Comparison of ENCODE assay signal across 26 mouse cellular contexts in the genomic region with DNA sequence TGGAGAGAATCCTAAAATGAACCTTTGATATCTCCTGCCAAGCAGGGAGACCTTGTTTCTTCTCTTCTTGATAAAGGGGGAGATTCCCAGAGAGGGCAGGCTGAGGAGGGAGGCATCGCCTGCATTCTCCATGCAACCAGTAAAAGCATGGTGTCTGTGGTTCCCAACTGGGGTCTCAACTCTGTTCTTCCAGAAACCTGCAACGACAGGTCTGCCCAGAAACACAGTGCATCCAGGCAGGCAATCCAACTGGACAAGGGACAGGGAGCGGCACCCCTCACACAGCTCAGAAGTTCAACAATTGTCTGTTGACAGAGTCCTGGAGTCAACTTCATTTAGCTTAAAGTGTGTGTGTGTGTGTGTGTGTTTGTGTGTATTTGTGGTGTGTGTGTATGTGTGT.
DNase-seq lines count a peak whose midpoint lies in the region; ATAC-seq and TF ChIP-seq lines count a peak whose summit lies in the region.
"Had no signal": no experiment of that assay in that cellular context is flagged by ENCODE, and none has a peak within 500 bp of the region (broad histone marks: within the 10 kb centered on the region; RNA-seq: fewer than 3 reads in every experiment).

No protein-coding gene starts in this region.

- peak overlapping the region; percentile 1; the same call in 1 of the 2 replicates for H3K4me2 ChIP-seq in heart, embryonic 14.5 days (ENCODE audit: low read length)
- peak overlapping the region; percentile 49 for H3K4me2 ChIP-seq in myocyte (ENCODE audit: low read depth)
- H3K4me2 ChIP-seq: embryonic facial prominence, embryonic 13.5 days; forebrain, embryonic 12.5 days; kidney, embryonic 15.5 days; limb, embryonic 15.5 days; midbrain, embryonic 11.5 days; neural tube, embryonic 12.5 days had no signal

- H3K4me1 ChIP-seq in heart, embryonic 14.5 days (ENCODE audit: control insufficient read depth in 2 of 2, insufficient read depth in 2 of 2, low read length in 2 of 2), result peaks cover 3 to 13% of the 10 kb centered on the region in 2 experiments; a peak in 3 of 4 replicates
- H3K4me1 ChIP-seq: forebrain, embryonic 12.5 days; kidney, embryonic 15.5 days; limb, embryonic 15.5 days; neural tube, embryonic 12.5 days had no signal

- intact Hi-C loops in gastrocnemius, adult 2 months (cut with DNase I), result no loop called here
- intact Hi-C loops in heart, postnatal 36 days (cut with DNase I), result no loop called here
- intact Hi-C loops in left cerebral cortex, adult 2 months (cut with DNase I), result no loop called here

- 60% methylated on average over 3 of the region's 3 CpGs for WGBS in heart, embryonic 14.5 days

- peak overlapping the region; percentile 12; the same call in 1 of the 2 replicates for H3K9ac ChIP-seq in heart, embryonic 14.5 days (ENCODE audit: low read length)
- H3K9ac ChIP-seq: embryonic facial prominence, embryonic 13.5 days; forebrain, embryonic 12.5 days; forebrain, postnatal 0 days; kidney, embryonic 15.5 days; limb, embryonic 15.5 days; neural tube, embryonic 12.5 days had no signal

- H3K9me3 ChIP-seq in heart, embryonic 14.5 days (ENCODE audit: control insufficient read depth, low read length), result 0 out of 2 replicates have a peak, but pooled peaks cover 4% of the 10 kb centered on the region
- H3K9me3 ChIP-seq: embryonic facial prominence, embryonic 13.5 days; kidney, embryonic 15.5 days; limb, embryonic 10.5 days; limb, embryonic 15.5 days; neural tube, embryonic 12.5 days had no signal

- no peaks in the 10 kb centered on the region for H3K36me3 ChIP-seq in heart, embryonic 14.5 days (ENCODE audit: control insufficient read depth, insufficient read depth, low read length)
- no peaks in the 10 kb centered on the region for H3K36me3 ChIP-seq in myocyte (ENCODE audit: control insufficient read depth, insufficient read depth)
- H3K36me3 ChIP-seq: embryonic facial prominence, embryonic 13.5 days; forebrain, embryonic 12.5 days; kidney, embryonic 15.5 days; limb, embryonic 10.5 days; limb, embryonic 15.5 days; neural tube, embryonic 12.5 days had no signal

- no peak for DNase-seq in gastrocnemius, adult 2 months
- DNase-seq in gastrocnemius, postnatal 10 days, result no peak
- DNase-seq in heart, postnatal 36 days, result no peak
- no peak for DNase-seq in left cerebral cortex, adult 2 months (ENCODE audit: extremely low spot score in 1 of 2, low spot score in 2 of 2)
- no peak for DNase-seq in left cerebral cortex, adult 18-20 months (ENCODE audit: low spot score in 2 of 2)
- DNase-seq in c-Kit-positive CD71-positive TER-119-positive erythroid progenitor cells, embryonic 14.5 days (ENCODE audit: low spot score), result no peak
- DNase-seq: B cell, adult 2 months; forebrain, postnatal 0 days; gastrocnemius, postnatal 14 days; kidney, adult 18-20 months; lung, postnatal 36 days; spleen, adult 18-20 months; thymus, postnatal 14 days had no signal

- no peak for ATAC-seq in heart, embryonic 14.5 days (ENCODE audit: insufficient number of reproducible peaks, insufficient read depth, low FRiP score, low read depth)
- ATAC-seq: activated CD4-positive, CD25-positive, alpha-beta regulatory T cell, adult 4 months; forebrain, postnatal 0 days; hindbrain, embryonic 16.5 days; midbrain, embryonic 16.5 days had no signal

- no peaks in the 10 kb centered on the region for H3K79me2 ChIP-seq in myocyte (ENCODE audit: control insufficient read depth, insufficient read depth)

- H3K27me3 ChIP-seq in heart, embryonic 14.5 days (ENCODE audit: control insufficient read depth, insufficient read depth, low read length), result no peaks in the 10 kb centered on the region
- no peaks in the 10 kb centered on the region for H3K27me3 ChIP-seq in myocyte (ENCODE audit: control insufficient read depth, insufficient read depth, insufficient read length)
- H3K27me3 ChIP-seq: CH12.LX; embryonic facial prominence, embryonic 13.5 days; forebrain, embryonic 12.5 days; limb, embryonic 15.5 days; neural tube, embryonic 12.5 days had no signal

- TF ChIP-seq POLR2A in myocyte (IDR thresholded peaks at IDR 0.05; ENCODE audit: insufficient read length, low read depth), result no peak

- no peak overlapping the region for H3K4me3 ChIP-seq in gastrocnemius, adult 2 months
- no peak overlapping the region for H3K4me3 ChIP-seq in heart, embryonic 14.5 days (ENCODE audit: control insufficient read depth in 1 of 2, insufficient read depth in 1 of 2, low read depth in 1 of 2, low read length in 2 of 2)
- H3K4me3 ChIP-seq in left cerebral cortex, adult 2 months, result no peak overlapping the region
- H3K4me3 ChIP-seq in myocyte, result no peak overlapping the region
- H3K4me3 ChIP-seq: embryonic facial prominence, embryonic 13.5 days; forebrain, embryonic 12.5 days; kidney, embryonic 15.5 days; limb, embryonic 10.5 days; limb, embryonic 15.5 days; neural tube, embryonic 12.5 days had no signal

- peak overlapping the region; percentile 82 for H3K27ac ChIP-seq in gastrocnemius, adult 2 months
- peak overlapping the region; percentile 73 to 78 for H3K27ac ChIP-seq in heart, embryonic 14.5 days (replicated peaks in 1 of 2; ENCODE audit: control insufficient read depth in 1 of 2, insufficient read depth in 1 of 2, low read depth in 2 of 2, low read length in 2 of 2)
- peak overlapping the region; percentile 61 for H3K27ac ChIP-seq in left cerebral cortex, adult 2 months
- H3K27ac ChIP-seq: embryonic facial prominence, embryonic 13.5 days; forebrain, embryonic 12.5 days; kidney, embryonic 15.5 days; limb, embryonic 10.5 days; limb, embryonic 15.5 days; neural tube, embryonic 12.5 days had no signal

- H3ac ChIP-seq in myocyte (ENCODE audit: control insufficient read depth, insufficient read length), result no peak overlapping the region

- no peak for TF ChIP-seq CTCF in gastrocnemius, adult 2 months (IDR thresholded peaks at IDR 0.05)
- TF ChIP-seq CTCF in left cerebral cortex, adult 2 months (IDR thresholded peaks at IDR 0.05), result no peak

TF ChIP-seq in myocyte, 11 proteins besides CTCF, POLR2A, EP300 and RAD21:
- TF ChIP-seq MYOG (IDR thresholded peaks at IDR 0.05; ENCODE audit: control insufficient read depth in 1 of 3, insufficient read depth in 1 of 3, insufficient read length in 2 of 3, low read depth in 2 of 3) (no peak), CEBPB (IDR thresholded peaks at IDR 0.05; ENCODE audit: insufficient read depth, poor library complexity, severe bottlenecking) (no peak), E2F4 (IDR thresholded peaks at IDR 0.05; ENCODE audit: insufficient read depth) (no peak), USF1 (IDR thresholded peaks at IDR 0.05; ENCODE audit: low read depth) (no peak), TCF3 (IDR thresholded peaks at IDR 0.05; ENCODE audit: insufficient read length, low read depth) (no peak), MYOD1 (IDR thresholded peaks at IDR 0.05; ENCODE audit: control insufficient read depth in 1 of 3, insufficient read length in 2 of 3, low read depth in 2 of 3) (no peak), REST (IDR thresholded peaks at IDR 0.05; ENCODE audit: insufficient read depth, insufficient read length) (no peak), POLR2AphosphoS2 (IDR thresholded peaks at IDR 0.05; ENCODE audit: insufficient read length, low read depth) (no peak)
TF ChIP-seq in myocyte: peak in this region for 0.
